ENCODE assay signal across 5 mouse cellular contexts in genomic region chr14:121714799-121715198, GRCm38 (mm10).
DNase-seq lines count a peak whose midpoint lies in the region; ATAC-seq and TF ChIP-seq lines count a peak whose summit lies in the region.
"Not testable (repeated sequence)": the region's sequence is repeated elsewhere in the genome, so short reads cannot be mapped to it uniquely, and the experiment has no call there.

No protein-coding gene starts in this region.

- not testable (repeated sequence) for TF ChIP-seq EP300 in MEL (IDR thresholded peaks at IDR 0.05; ENCODE audit: low read depth in 1 of 2, low read length in 2 of 2); lung, postnatal 0 days (IDR thresholded peaks at IDR 0.05)

- ATAC-seq in granulocyte monocyte progenitor cell, adult 5-6 weeks (replicated peaks; ENCODE audit: poor library complexity, severe bottlenecking), result peak; percentile 80
- not testable (repeated sequence) for ATAC-seq in lung, postnatal 0 days
- ATAC-seq in megakaryocyte progenitor cell, adult 5-6 weeks (replicated peaks; ENCODE audit: poor library complexity), result peak; percentile 71

- H3K36me3 ChIP-seq in MEL (ENCODE audit: control insufficient read depth in 1 of 2, insufficient read depth in 2 of 2, low read length in 2 of 2); lung, postnatal 0 days (ENCODE audit: insufficient read depth, low read length): not testable (repeated sequence)

- H3K9me3 ChIP-seq in MEL (replicated peaks; ENCODE audit: insufficient read depth, low read length); lung, postnatal 0 days (ENCODE audit: low read length): not testable (repeated sequence)

- H3K27ac ChIP-seq in MEL (ENCODE audit: control insufficient read depth, low read depth, low read length); lung, postnatal 0 days (ENCODE audit: low read length): not testable (repeated sequence)
- H3K27ac ChIP-seq in bone marrow macrophage, adult 2 months (ENCODE audit: insufficient read depth, low read depth, low read length), result peak overlapping the region; percentile 27; the same call in 1 of the 2 replicates

- not testable (repeated sequence) for H3K4me2 ChIP-seq in lung, postnatal 0 days (replicated peaks; ENCODE audit: low read depth, low read length)

- WGBS in lung, postnatal 0 days, result 73% methylated on average over 3 of the region's 3 CpGs

- not testable (repeated sequence) for H3K4me3 ChIP-seq in MEL (ENCODE audit: control insufficient read depth in 1 of 2, insufficient read depth in 1 of 2, low read depth in 2 of 2, low read length in 2 of 2); bone marrow macrophage, adult 2 months (ENCODE audit: insufficient read depth, low read length); lung, postnatal 0 days (ENCODE audit: low read depth, low read length)

- not testable (repeated sequence) for H3K79me2 ChIP-seq in MEL (ENCODE audit: control insufficient read depth, insufficient read depth, low read length, poor library complexity)

- not testable (repeated sequence) for TF ChIP-seq CTCF in MEL (IDR thresholded peaks at IDR 0.05 in 2 of 3, conservative IDR thresholded peaks at IDR 0.05 in 1 of 3; ENCODE audit: control insufficient read depth in 1 of 3, insufficient read depth in 1 of 3, low read depth in 2 of 3, low read length in 3 of 3, poor library complexity in 1 of 3, severe bottlenecking in 1 of 3); bone marrow macrophage, adult 2 months (IDR thresholded peaks at IDR 0.05; ENCODE audit: low read depth, low read length); lung, postnatal 0 days (IDR thresholded peaks at IDR 0.05)

- TF ChIP-seq POLR2A in MEL (IDR thresholded peaks at IDR 0.05; ENCODE audit: control insufficient read depth in 1 of 2, insufficient read depth in 1 of 2, low read depth in 1 of 2, low read length in 2 of 2, poor library complexity in 1 of 2); bone marrow macrophage, adult 2 months (IDR thresholded peaks at IDR 0.05; ENCODE audit: borderline replicate concordance, low read depth, low read length): not testable (repeated sequence)

- DNase-seq in MEL (ENCODE audit: low read depth, low spot score), result peak; percentile 49
- peak; percentile 17 for DNase-seq in lung, postnatal 0 days (ENCODE audit: low spot score)

- H3K4me1 ChIP-seq in MEL (ENCODE audit: control insufficient read depth in 1 of 2, insufficient read depth in 2 of 2, low read length in 2 of 2); bone marrow macrophage, adult 2 months (ENCODE audit: control insufficient read depth, insufficient read depth, low read length); lung, postnatal 0 days (ENCODE audit: insufficient read depth, low read depth, low read length): not testable (repeated sequence)

- H3K27me3 ChIP-seq in MEL (ENCODE audit: control insufficient read depth in 1 of 2, insufficient read depth in 2 of 2, low read length in 2 of 2); lung, postnatal 0 days (replicated peaks; ENCODE audit: insufficient read depth, low read length): not testable (repeated sequence)

- not testable (repeated sequence) for TF ChIP-seq RAD21 in MEL (IDR thresholded peaks at IDR 0.05; ENCODE audit: low read depth, low read length)

- H3K9ac ChIP-seq in MEL (ENCODE audit: control insufficient read depth, low read depth, low read length, poor library complexity, severe bottlenecking); lung, postnatal 0 days (replicated peaks; ENCODE audit: low read depth): not testable (repeated sequence)

TF ChIP-seq in MEL, 35 proteins besides CTCF, POLR2A, EP300 and RAD21:
- peak; percentile 54; the same call in 1 of the 2 replicates for TF ChIP-seq MAZ (IDR thresholded peaks at IDR 0.05; ENCODE audit: low read depth, low read length)
TF ChIP-seq in MEL: peak in this region for 1; not testable (repeated sequence) for 34.
